Comparison of ENCODE assay signal across 22 mouse cellular contexts in the genomic region with DNA sequence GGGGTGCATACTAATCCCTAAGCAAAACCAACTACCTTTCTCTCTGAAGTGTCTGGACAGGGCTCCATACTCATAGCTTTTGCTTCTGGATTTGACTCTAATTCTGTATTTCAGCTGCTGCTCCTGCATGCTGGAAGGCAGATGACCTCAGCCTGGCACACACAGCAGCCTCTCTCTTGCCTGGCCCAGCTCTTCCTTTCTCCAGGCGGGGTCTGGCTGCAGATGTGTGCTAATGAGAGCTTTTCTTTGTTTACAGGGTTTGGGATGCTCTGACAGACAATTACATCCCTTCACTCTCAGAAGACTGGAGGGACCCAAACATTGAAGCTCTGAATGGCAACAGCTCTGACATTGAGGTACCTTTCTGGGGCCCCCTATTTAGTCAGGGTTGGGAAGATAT. TPM values are rescaled to one million over a fixed set of nuclear protein-coding genes. Genes with fewer than 3 reads are reported as not detected.
DNase-seq lines count a peak whose midpoint lies in the region; TF ChIP-seq lines count a peak whose summit lies in the region.
"Had no signal": no experiment of that assay in that cellular context is flagged by ENCODE, and none has a peak within 500 bp of the region (broad histone marks: within the 10 kb centered on the region; RNA-seq: fewer than 3 reads in every experiment).

No protein-coding gene starts in this region.

- no peak overlapping the region for H3K4me3 ChIP-seq in left cerebral cortex, adult 2 months
- H3K4me3 ChIP-seq in cortical plate, adult 2 months (ENCODE audit: insufficient read depth, low read length): no peak overlapping the region
- H3K4me3 ChIP-seq: forebrain, embryonic 10.5 days; heart, embryonic 10.5 days had no signal

- no peak for TF ChIP-seq POLR2A in cortical plate, adult 2 months (IDR thresholded peaks at IDR 0.05; ENCODE audit: extremely low read depth, insufficient read depth, low read length)

- intact Hi-C loops in left cerebral cortex, adult 2 months (cut with DNase I): no loop called here
- intact Hi-C loops in left cerebral cortex, postnatal 36 days (cut with DNase I): no loop called here

- no peak for TF ChIP-seq CTCF in left cerebral cortex, adult 2 months (IDR thresholded peaks at IDR 0.05)
- no peak for TF ChIP-seq CTCF in cortical plate, adult 2 months (IDR thresholded peaks at IDR 0.05; ENCODE audit: extremely low read depth, insufficient read depth, low read length)

- DNase-seq in frontal cortex, adult 2 months (ENCODE audit: extremely low spot score in 1 of 2, low spot score in 1 of 2): peak; percentile 24 to 38
- DNase-seq in frontal cortex, postnatal 36 days (ENCODE audit: low spot score in 2 of 2): no peak
- no peak for DNase-seq in left cerebral cortex, adult 2 months (ENCODE audit: extremely low spot score in 1 of 2, low spot score in 2 of 2)
- no peak for DNase-seq in left cerebral cortex, postnatal 36 days (ENCODE audit: low spot score in 2 of 2)
- DNase-seq in layer of hippocampus, adult 9-11 months: peak; percentile 85
- DNase-seq in spleen, adult 12 weeks (ENCODE audit: low spot score): no peak
- DNase-seq in natural killer cell, adult 2 months (ENCODE audit: low spot score in 2 of 2): no peak
- DNase-seq: adrenal gland, postnatal 36 days; B cell, adult 2 months; cerebellum, adult 8-10 months; gastrocnemius, postnatal 25 days; kidney, adult 18-20 months; kidney, postnatal 36 days; lung, adult 18-20 months; thymus, postnatal 36 days had no signal

- peak overlapping the region; percentile 60 for H3K27ac ChIP-seq in left cerebral cortex, adult 2 months
- H3K27ac ChIP-seq in cortical plate, adult 2 months (ENCODE audit: insufficient read depth, low read length): peak overlapping the region; percentile 65
- H3K27ac ChIP-seq: forebrain, embryonic 10.5 days; heart, embryonic 10.5 days had no signal

- H3K4me1 ChIP-seq in cortical plate, adult 2 months (ENCODE audit: control insufficient read depth, insufficient read depth, low read length): peaks cover 4% of the 10 kb centered on the region; the same call in 1 of the 2 replicates
- H3K4me1 ChIP-seq: heart, embryonic 10.5 days had no signal

RNA-seq across cellular contexts. Expression of a gene that starts 28.4 kb away (rescaled TPM):
- 315 and 327 TPM in 2 replicates for polyA plus RNA-seq in frontal cortex, adult 2 months (2012; rRNA removed)
- total RNA-seq in left cerebral cortex, adult 2 months (2021): 100 to 1,000 TPM; 241 to 261 TPM
- 100 to 1,000 TPM; 265 to 298 TPM for total RNA-seq in left cerebral cortex, postnatal 36 days (2021)
- 318 and 330 TPM in 2 replicates for polyA plus RNA-seq in cortical plate, adult 2 months (2012; rRNA removed)
- total RNA-seq: neutrophil, adult 5-6 weeks had no signal
- polyA plus RNA-seq: activated CD4-positive, CD25-positive, alpha-beta regulatory T cell, adult 4 months; liver, adult 2 months; Patski had no signal

RNA-seq across cellular contexts. Expression of a gene that starts 52.9 kb away (rescaled TPM):
- 128 and 130 TPM in 2 replicates for polyA plus RNA-seq in frontal cortex, adult 2 months (2012; rRNA removed)
- 100 to 1,000 TPM; 109 to 111 TPM for total RNA-seq in left cerebral cortex, adult 2 months (2021)
- 100 to 1,000 TPM; 116 to 120 TPM for total RNA-seq in left cerebral cortex, postnatal 36 days (2021)
- polyA plus RNA-seq in cortical plate, adult 2 months (2012; rRNA removed): 117 and 119 TPM in 2 replicates

Comparison
In these comparisons a context has a peak if more than half of its experiments do, and no peak if none do; other contexts are left out.
1. DNase-seq: peak in frontal cortex, adult 2 months (2 of 2) and layer of hippocampus, adult 9-11 months (single experiment); none in frontal cortex, postnatal 36 days (0 of 2), left cerebral cortex, adult 2 months (0 of 2), left cerebral cortex, postnatal 36 days (0 of 2), spleen, adult 12 weeks (single experiment) and natural killer cell, adult 2 months (0 of 2).